Mouse (Mus musculus): ENCODE results near the gene Slc7a5.

GRCm38 (mm10) chr8:121852464-121852863 is 55.0 kb downstream of the Slc7a5 start:
- TF ChIP-seq POLR2A (IDR thresholded peaks at IDR 0.05; ENCODE audit: insufficient read depth, low read length): no peak
- TF ChIP-seq CTCF (IDR thresholded peaks at IDR 0.05; ENCODE audit: low read depth, low read length): no peak
- no peak for TF ChIP-seq EP300 (IDR thresholded peaks at IDR 0.05; ENCODE audit: insufficient read depth, low read depth, low read length)
